In the genomic region with DNA sequence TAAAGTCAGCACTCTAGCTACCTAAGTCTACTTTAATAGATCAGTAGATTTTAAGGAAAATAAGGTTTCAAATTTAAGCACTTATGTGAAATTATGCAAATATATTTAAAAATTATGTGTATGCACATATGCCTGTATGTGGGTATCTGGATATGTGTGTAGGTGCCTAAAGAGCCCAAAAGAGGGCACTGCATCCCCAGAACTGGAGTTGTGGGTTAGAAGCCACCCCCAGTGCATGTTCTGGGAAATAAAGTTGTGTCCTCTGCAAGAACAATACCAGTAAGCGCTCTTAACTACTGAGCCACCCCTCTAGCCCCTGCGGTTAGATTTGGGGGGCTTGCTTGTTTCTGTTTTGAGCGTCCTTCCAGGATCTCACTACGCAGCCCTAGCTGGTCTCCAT, we compare ENCODE assay signal across 9 mouse cellular contexts.
DNase-seq lines count a peak whose midpoint lies in the region; ATAC-seq and TF ChIP-seq lines count a peak whose summit lies in the region.
"Had no signal": no experiment of that assay in that cellular context is flagged by ENCODE, and none has a peak within 500 bp of the region (broad histone marks: within the 10 kb centered on the region; RNA-seq: fewer than 3 reads in every experiment).

No protein-coding gene starts in this region.

- no peak overlapping the region for H3K4me2 ChIP-seq in lung, embryonic 14.5 days
- H3K4me2 ChIP-seq in hindbrain, embryonic 16.5 days (ENCODE audit: low read length), result no peak overlapping the region

- 96% methylated on average over 4 of the region's 4 CpGs for WGBS in spleen, adult 2 months
- WGBS in lung, embryonic 14.5 days, result 96% methylated on average over 4 of the region's 4 CpGs
- 96% methylated on average over 4 of the region's 4 CpGs for WGBS in hindbrain, embryonic 16.5 days

- no peaks in the 10 kb centered on the region for H3K27me3 ChIP-seq in spleen, adult 2 months (ENCODE audit: control insufficient read depth, insufficient read depth, low read length)
- no peaks in the 10 kb centered on the region for H3K27me3 ChIP-seq in lung, embryonic 14.5 days (ENCODE audit: insufficient read depth, low read length)
- H3K27me3 ChIP-seq in hindbrain, embryonic 16.5 days (replicated peaks; ENCODE audit: control insufficient read depth, insufficient read depth, low read length), result no peaks in the 10 kb centered on the region

- H3K9me3 ChIP-seq in lung, embryonic 14.5 days (ENCODE audit: low read depth, low read length), result no peaks in the 10 kb centered on the region
- no peaks in the 10 kb centered on the region for H3K9me3 ChIP-seq in hindbrain, embryonic 16.5 days (ENCODE audit: control insufficient read depth, low read length)
- H3K9me3 ChIP-seq: G1E had no signal

- no peak overlapping the region for H3K4me3 ChIP-seq in gastrocnemius, adult 2 months
- no peak overlapping the region for H3K4me3 ChIP-seq in spleen, adult 2 months (ENCODE audit: extremely low read depth, insufficient read depth, insufficient read length)
- H3K4me3 ChIP-seq in lung, embryonic 14.5 days (ENCODE audit: low read depth, low read length), result no peak overlapping the region
- no peak overlapping the region for H3K4me3 ChIP-seq in hindbrain, embryonic 16.5 days (ENCODE audit: low read length)

- no peaks in the 10 kb centered on the region; the same call in 1 of the 2 replicates for H3K36me3 ChIP-seq in spleen, adult 2 months (ENCODE audit: control insufficient read depth, insufficient read depth, low read length)
- no peaks in the 10 kb centered on the region for H3K36me3 ChIP-seq in lung, embryonic 14.5 days (ENCODE audit: insufficient read depth)
- no peaks in the 10 kb centered on the region; the same call in 1 of the 2 replicates for H3K36me3 ChIP-seq in hindbrain, embryonic 16.5 days (ENCODE audit: control insufficient read depth, insufficient read depth, low read length)
- H3K36me3 ChIP-seq: G1E had no signal

- peak; percentile 66 for TF ChIP-seq CTCF in gastrocnemius, adult 2 months (IDR thresholded peaks at IDR 0.05)
- peak; percentile 36; the same call in 1 of the 2 replicates for TF ChIP-seq CTCF in spleen, adult 2 months (IDR thresholded peaks at IDR 0.05; ENCODE audit: extremely low read depth, insufficient read depth, insufficient read length, insufficient replicate concordance)
- TF ChIP-seq CTCF in lung, embryonic 14.5 days (IDR thresholded peaks at IDR 0.05; ENCODE audit: low read depth), result peak; percentile 52

- ATAC-seq in lung, embryonic 14.5 days (ENCODE audit: insufficient read depth), result no peak
- ATAC-seq in hindbrain, embryonic 16.5 days, result no peak

- no peak overlapping the region for H3K27ac ChIP-seq in gastrocnemius, adult 2 months
- no peak overlapping the region for H3K27ac ChIP-seq in spleen, adult 2 months (ENCODE audit: insufficient read depth, low read length)
- no peak overlapping the region for H3K27ac ChIP-seq in lung, embryonic 14.5 days (ENCODE audit: low read depth)
- no peak overlapping the region for H3K27ac ChIP-seq in hindbrain, embryonic 16.5 days (ENCODE audit: low read depth, low read length)

- intact Hi-C loops in gastrocnemius, adult 2 months (cut with DNase I), result loop anchor here (2.0 kb wide), 1 partner anchor 123 kb away; no protein-coding TSS in a partner anchor

- peaks cover 13% of the 10 kb centered on the region; the same call in 1 of the 2 replicates for H3K4me1 ChIP-seq in spleen, adult 2 months (ENCODE audit: control insufficient read depth, insufficient read depth, insufficient read length)
- H3K4me1 ChIP-seq in lung, embryonic 14.5 days (ENCODE audit: insufficient read depth), result no peaks in the 10 kb centered on the region
- no peaks in the 10 kb centered on the region for H3K4me1 ChIP-seq in hindbrain, embryonic 16.5 days (ENCODE audit: control insufficient read depth, insufficient read depth, low read depth, low read length)

- no peak for TF ChIP-seq POLR2A in spleen, adult 2 months (IDR thresholded peaks at IDR 0.05; ENCODE audit: low read depth, low read length)

- DNase-seq in gastrocnemius, adult 2 months, result no peak
- no peak for DNase-seq in gastrocnemius, postnatal 10 days
- DNase-seq in spleen, adult 2 months (ENCODE audit: low read depth in 1 of 2, low spot score in 2 of 2), result peak; percentile 25 to 28
- DNase-seq in spleen, adult 12 weeks (ENCODE audit: low spot score), result no peak
- DNase-seq in lung, embryonic 14.5 days, result peak; percentile 57
- DNase-seq in thymus, postnatal 36 days, result peak; percentile 49 to 54
- DNase-seq in frontal cortex, adult 2 months (ENCODE audit: extremely low spot score in 1 of 2, low spot score in 1 of 2), result no peak

- no peak overlapping the region for H3K9ac ChIP-seq in lung, embryonic 14.5 days
- H3K9ac ChIP-seq in hindbrain, embryonic 16.5 days (ENCODE audit: low read depth, low read length), result no peak overlapping the region

Comparison
In these comparisons a context has a peak if more than half of its experiments do, and no peak if none do; other contexts are left out.
1. DNase-seq: peak in spleen, adult 2 months (2 of 2), lung, embryonic 14.5 days (single experiment) and thymus, postnatal 36 days (2 of 2); none in gastrocnemius, adult 2 months (single experiment), gastrocnemius, postnatal 10 days (single experiment), spleen, adult 12 weeks (single experiment) and frontal cortex, adult 2 months (0 of 2).
2. Peak in every context shown above with its lines, with median percentiles within 50 percentile points of each other: CTCF ChIP-seq.